Mouse (Mus musculus): ENCODE data around the gene Mfrp. TPM values are rescaled to one million over a fixed set of nuclear protein-coding genes. Genes with fewer than 3 reads are reported as not detected.
A peak's percentile ranks its signal among the peaks of the same experiment; 100 is the strongest.

The Mfrp gene
- polyA plus RNA-seq, 1 experiment = 0.95 TPM

- Histone ChIP-seq H3K4me3 (replicated peaks; ENCODE audit: control insufficient read depth, low read depth, low read length) (no peak overlapping the region), H3K27ac (ENCODE audit: control insufficient read depth, insufficient read depth, low read depth, low read length, poor library complexity) (no peak overlapping the region), H3K4me1 (ENCODE audit: control insufficient read depth, insufficient read depth, low read length) (no peaks in the 10 kb centered on the region; the same call in 1 of the 2 replicates)
- 83% methylated on average over 24 of the region's 24 CpGs for WGBS
- TF ChIP-seq POLR2A (IDR thresholded peaks at IDR 0.05; ENCODE audit: borderline replicate concordance, control insufficient read depth, low read depth, low read length) = no peak
- no peak for TF ChIP-seq CTCF (IDR thresholded peaks at IDR 0.05; ENCODE audit: control insufficient read depth, insufficient read depth, low read length)
Observed at GRCm38 (mm10) chr9:44075276-44075995, 26.1 kb upstream of the Mfrp start.

DNA sequence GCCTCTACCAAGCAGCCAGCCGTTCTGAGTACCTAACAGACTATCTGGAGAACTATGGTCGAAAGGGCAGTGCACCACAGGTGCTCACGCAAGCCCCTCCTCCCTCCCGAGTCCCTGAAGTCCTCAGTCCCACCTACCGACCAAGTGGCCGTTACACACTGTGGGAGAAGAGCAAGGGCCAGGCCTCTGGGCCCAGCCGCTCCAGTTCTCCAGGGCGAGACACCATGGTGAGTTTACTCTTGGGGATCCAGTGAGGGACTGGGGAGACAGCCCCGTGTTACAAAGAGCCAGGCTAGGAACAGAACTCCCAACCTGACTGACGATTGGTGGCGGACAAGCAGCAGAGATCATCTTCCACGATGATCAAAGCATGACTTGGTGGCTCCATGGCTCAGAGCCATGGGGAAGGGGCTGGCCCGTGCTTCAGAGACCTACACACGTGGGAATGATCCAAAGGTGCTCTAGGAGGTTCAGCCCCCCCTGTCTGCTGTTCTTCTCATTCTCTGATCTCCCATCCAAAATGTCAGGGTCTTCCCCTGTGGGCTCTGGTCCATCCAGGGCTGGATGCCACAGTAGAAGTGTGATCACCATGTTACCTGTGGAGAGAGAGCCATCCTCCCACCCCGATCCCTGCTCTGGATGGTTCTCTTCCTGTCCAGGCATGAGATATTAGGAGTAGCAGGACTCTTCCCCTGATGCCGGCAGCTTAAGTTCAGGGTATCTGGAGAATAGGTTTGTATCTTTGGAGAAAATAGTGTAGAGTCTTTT is 25.3 kb upstream of the Mfrp start:
- TF ChIP-seq CTCF (IDR thresholded peaks at IDR 0.05; ENCODE audit: control insufficient read depth, insufficient read depth, low read length) (no peak; the same call in 1 of the 2 replicates), POLR2A (IDR thresholded peaks at IDR 0.05; ENCODE audit: borderline replicate concordance, control insufficient read depth, low read depth, low read length) (no peak)
- H3K4me1 ChIP-seq (ENCODE audit: control insufficient read depth, insufficient read depth, low read length) = peaks cover 2% of the 10 kb centered on the region
- H3K4me3 ChIP-seq (replicated peaks; ENCODE audit: control insufficient read depth, low read depth, low read length) = no peak overlapping the region
- WGBS = 75% methylated on average over 16 of the region's 16 CpGs
- no peak overlapping the region for H3K27ac ChIP-seq (ENCODE audit: control insufficient read depth, insufficient read depth, low read depth, low read length, poor library complexity)

DNA sequence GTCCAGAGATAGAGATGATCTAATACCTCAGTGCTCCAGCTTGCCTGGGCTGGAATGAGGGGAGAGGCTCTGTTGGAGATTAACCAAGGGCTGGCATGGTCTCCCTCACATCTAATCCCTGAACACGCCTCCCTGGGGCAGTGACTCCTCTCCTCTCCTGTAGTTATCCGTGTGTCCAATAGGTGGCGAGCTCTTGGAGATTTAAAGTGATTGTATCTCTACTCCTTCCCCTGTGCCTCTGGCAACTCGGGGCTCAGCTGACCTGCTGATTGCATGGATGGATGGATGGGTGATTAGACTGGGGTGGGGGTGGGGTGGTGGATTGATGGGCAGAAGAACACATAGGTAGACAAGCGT is 24.8 kb upstream of the Mfrp start:
- 22% methylated on average over 5 of the region's 5 CpGs for WGBS
- H3K27ac ChIP-seq (ENCODE audit: control insufficient read depth, insufficient read depth, low read depth, low read length, poor library complexity) = no peak overlapping the region
- TF ChIP-seq POLR2A (IDR thresholded peaks at IDR 0.05; ENCODE audit: borderline replicate concordance, control insufficient read depth, low read depth, low read length) (no peak), CTCF (IDR thresholded peaks at IDR 0.05; ENCODE audit: control insufficient read depth, insufficient read depth, low read length) (peak; percentile 53; the same call in 1 of the 2 replicates)
- no peak overlapping the region for H3K4me3 ChIP-seq (replicated peaks; ENCODE audit: control insufficient read depth, low read depth, low read length)
- peaks cover 4% of the 10 kb centered on the region for H3K4me1 ChIP-seq (ENCODE audit: control insufficient read depth, insufficient read depth, low read length)

GRCm38 (mm10) chr9:44077266-44077910 is 24.1 kb upstream of the Mfrp start:
- TF ChIP-seq CTCF (IDR thresholded peaks at IDR 0.05; ENCODE audit: control insufficient read depth, insufficient read depth, low read length) (no peak), POLR2A (IDR thresholded peaks at IDR 0.05; ENCODE audit: borderline replicate concordance, control insufficient read depth, low read depth, low read length) (no peak)
- H3K27ac ChIP-seq (ENCODE audit: control insufficient read depth, insufficient read depth, low read depth, low read length, poor library complexity) = no peak overlapping the region
- WGBS = 79% methylated on average over 11 of the region's 11 CpGs
- no peak overlapping the region for H3K4me3 ChIP-seq (replicated peaks; ENCODE audit: control insufficient read depth, low read depth, low read length)
- H3K4me1 ChIP-seq (ENCODE audit: control insufficient read depth, insufficient read depth, low read length) = peaks cover 5% of the 10 kb centered on the region

GRCm38 (mm10) chr9:44078136-44078797 is 23.3 kb upstream of the Mfrp start:
- no peak for TF ChIP-seq POLR2A (IDR thresholded peaks at IDR 0.05; ENCODE audit: borderline replicate concordance, control insufficient read depth, low read depth, low read length)
- no peak for TF ChIP-seq CTCF (IDR thresholded peaks at IDR 0.05; ENCODE audit: control insufficient read depth, insufficient read depth, low read length)
- 77% methylated on average over 10 of the region's 10 CpGs for whole genome bisulfite sequencing
- H3K27ac ChIP-seq (ENCODE audit: control insufficient read depth, insufficient read depth, low read depth, low read length, poor library complexity) = no peak overlapping the region
- peaks cover 5% of the 10 kb centered on the region for H3K4me1 ChIP-seq (ENCODE audit: control insufficient read depth, insufficient read depth, low read length)
- no peak overlapping the region for H3K4me3 ChIP-seq (replicated peaks; ENCODE audit: control insufficient read depth, low read depth, low read length)

DNA sequence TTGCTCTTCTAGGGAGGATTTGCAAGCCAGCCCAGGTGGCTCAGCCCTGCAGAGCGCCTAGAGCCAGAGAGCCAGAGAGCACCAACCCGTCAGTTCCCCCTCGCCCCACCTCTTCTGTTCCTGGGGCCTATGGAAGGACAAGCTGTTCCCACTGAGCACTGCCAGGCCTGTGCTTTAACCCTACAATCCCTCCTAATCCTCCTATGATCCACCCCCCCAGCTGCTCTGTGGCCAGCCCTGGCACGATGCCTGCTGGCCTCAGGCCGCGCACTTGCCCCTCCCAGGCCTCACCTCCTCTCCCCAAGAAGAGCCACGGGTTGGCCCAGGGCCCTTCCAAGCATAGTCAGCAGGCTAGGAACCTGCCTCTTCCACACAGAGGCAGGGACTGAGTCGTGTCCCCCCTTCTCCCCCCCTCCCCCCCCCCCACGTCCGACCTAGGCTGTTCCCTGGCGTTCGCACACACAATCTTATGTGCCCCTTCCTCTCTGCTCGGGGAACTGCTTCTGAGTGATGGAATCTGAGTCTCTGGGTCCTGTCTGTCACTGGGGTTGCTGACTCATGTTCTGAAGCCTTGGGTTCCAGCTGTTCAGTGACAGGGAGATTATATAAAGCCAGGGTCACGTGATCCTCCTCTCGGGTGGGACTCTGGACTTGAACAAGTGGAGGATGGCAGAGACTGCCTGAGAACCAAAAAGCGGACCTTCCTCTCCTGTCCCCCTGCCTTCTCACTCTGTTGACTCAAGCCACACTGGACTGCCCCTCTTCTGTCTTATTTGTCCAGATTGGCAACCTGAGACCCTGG is 22.4 kb upstream of the Mfrp start:
- H3K4me1 ChIP-seq (ENCODE audit: control insufficient read depth, insufficient read depth, low read length) = peaks cover 8% of the 10 kb centered on the region
- H3K4me3 ChIP-seq (replicated peaks; ENCODE audit: control insufficient read depth, low read depth, low read length) = no peak overlapping the region
- H3K27ac ChIP-seq (ENCODE audit: control insufficient read depth, insufficient read depth, low read depth, low read length, poor library complexity) = no peak overlapping the region
- WGBS = 23% methylated on average over 16 of the region's 16 CpGs
- TF ChIP-seq POLR2A (IDR thresholded peaks at IDR 0.05; ENCODE audit: borderline replicate concordance, control insufficient read depth, low read depth, low read length) = no peak
- TF ChIP-seq CTCF (IDR thresholded peaks at IDR 0.05; ENCODE audit: control insufficient read depth, insufficient read depth, low read length) = no peak

GRCm38 (mm10) chr9:44079997-44080780 is 21.3 kb upstream of the Mfrp start:
- H3K4me3 ChIP-seq (replicated peaks; ENCODE audit: control insufficient read depth, low read depth, low read length) = no peak overlapping the region
- peaks cover 8% of the 10 kb centered on the region for H3K4me1 ChIP-seq (ENCODE audit: control insufficient read depth, insufficient read depth, low read length)
- no peak overlapping the region for H3K27ac ChIP-seq (ENCODE audit: control insufficient read depth, insufficient read depth, low read depth, low read length, poor library complexity)
- 42% methylated on average over 10 of the region's 10 CpGs for WGBS
- TF ChIP-seq POLR2A (IDR thresholded peaks at IDR 0.05; ENCODE audit: borderline replicate concordance, control insufficient read depth, low read depth, low read length) (no peak), CTCF (IDR thresholded peaks at IDR 0.05; ENCODE audit: control insufficient read depth, insufficient read depth, low read length) (no peak)

Data from bone marrow, adult 2 months (tissue).